Mouse (Mus musculus): ENCODE results near the gene Emc7. TPM values are rescaled to one million over a fixed set of nuclear protein-coding genes. Genes with fewer than 3 reads are reported as not detected.
A peak's percentile ranks its signal among the peaks of the same experiment; 100 is the strongest.
"Not testable (repeated sequence)": the region's sequence is repeated elsewhere in the genome, so short reads cannot be mapped to it uniquely, and the experiment has no call there.

Emc7 gene
- 19.8 TPM for polyA plus RNA-seq (2012; fragmentation: generic; extraction: Trizol)

DNA sequence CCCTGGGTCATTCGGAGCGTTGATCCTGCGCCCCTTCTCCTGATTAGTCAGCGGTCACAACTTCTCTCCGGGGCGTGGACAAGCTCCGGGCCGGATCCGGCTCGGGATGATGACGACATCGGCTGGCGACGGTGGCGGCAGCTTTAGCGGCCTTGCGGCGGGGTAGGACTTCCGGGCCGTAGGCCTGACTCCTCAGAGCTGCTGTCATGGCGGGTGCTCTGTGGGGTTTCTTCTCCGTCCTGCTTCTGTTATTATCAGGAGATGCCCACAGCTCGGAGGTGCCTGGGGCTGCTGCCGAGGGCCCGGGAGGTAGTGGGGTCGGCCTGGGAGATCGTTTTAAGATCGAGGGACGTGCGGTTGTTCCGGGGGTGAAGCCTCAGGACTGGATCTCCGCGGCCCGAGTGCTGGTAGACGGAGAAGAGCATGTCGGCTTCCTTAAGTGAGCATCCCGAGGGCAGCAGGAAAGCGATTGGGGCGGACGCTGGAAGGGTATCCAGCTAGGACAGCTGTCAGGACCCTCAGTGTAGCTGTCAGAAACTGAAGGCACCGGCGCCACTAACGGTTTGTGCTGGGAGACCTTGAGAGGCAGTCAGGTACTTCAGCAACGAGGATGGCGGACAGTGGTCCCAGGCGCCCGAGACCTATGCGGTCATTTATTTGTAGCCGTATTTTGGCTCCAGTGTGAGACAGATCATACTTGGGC lies at the start of gene Emc7:
Gene Emc7, plus strand, starts transcription at position 136 of the 703 bp plus-strand sequence.
- Histone ChIP-seq H3K36me3 (ENCODE audit: control insufficient read depth, insufficient read depth) (peaks cover 2% of the 10 kb centered on the region), H3K27me3 (ENCODE audit: control insufficient read depth, insufficient read depth, insufficient read length) (no peaks in the 10 kb centered on the region), H3K4me3 (peak within 1 kb of the TSS; percentile 88), H3K4me2 (ENCODE audit: low read depth) (peak within 1 kb of the TSS; percentile 87), H3K79me2 (ENCODE audit: control insufficient read depth, insufficient read depth) (peaks cover 50% of the 10 kb centered on the region), H3ac (ENCODE audit: control insufficient read depth, insufficient read length) (peak within 1 kb of the TSS; percentile 79)
- no peak for TF ChIP-seq CEBPB (IDR thresholded peaks at IDR 0.05; ENCODE audit: insufficient read depth, poor library complexity, severe bottlenecking)
- no peak for TF ChIP-seq REST (IDR thresholded peaks at IDR 0.05; ENCODE audit: insufficient read depth, insufficient read length)
- peak; percentile 51 for TF ChIP-seq E2F4 (IDR thresholded peaks at IDR 0.05; ENCODE audit: insufficient read depth)
- peak; percentile 81 for TF ChIP-seq POLR2AphosphoS2 (IDR thresholded peaks at IDR 0.05; ENCODE audit: insufficient read length, low read depth)
- no peak for TF ChIP-seq TCF3 (IDR thresholded peaks at IDR 0.05; ENCODE audit: insufficient read length, low read depth)
- TF ChIP-seq MAX (IDR thresholded peaks at IDR 0.05; ENCODE audit: low read depth): no peak
- peak in 1 of 3 experiments; percentile 2 for TF ChIP-seq MYOD1 (IDR thresholded peaks at IDR 0.05; ENCODE audit: control insufficient read depth in 1 of 3, insufficient read length in 2 of 3, low read depth in 2 of 3)
- TF ChIP-seq SRF (IDR thresholded peaks at IDR 0.05; ENCODE audit: control insufficient read depth, insufficient read length, low read depth): peak; percentile 75
- peak; percentile 62 for TF ChIP-seq POLR2A (IDR thresholded peaks at IDR 0.05; ENCODE audit: insufficient read length, low read depth)
- TF ChIP-seq MYOG (IDR thresholded peaks at IDR 0.05; ENCODE audit: control insufficient read depth in 1 of 3, insufficient read depth in 1 of 3, insufficient read length in 2 of 3, low read depth in 2 of 3): peak in 1 of 3 experiments; percentile 14
- no peak for TF ChIP-seq USF1 (IDR thresholded peaks at IDR 0.05; ENCODE audit: low read depth)
- no peak for TF ChIP-seq TCF12 (IDR thresholded peaks at IDR 0.05; ENCODE audit: insufficient read depth, poor library complexity, severe bottlenecking)

DNA sequence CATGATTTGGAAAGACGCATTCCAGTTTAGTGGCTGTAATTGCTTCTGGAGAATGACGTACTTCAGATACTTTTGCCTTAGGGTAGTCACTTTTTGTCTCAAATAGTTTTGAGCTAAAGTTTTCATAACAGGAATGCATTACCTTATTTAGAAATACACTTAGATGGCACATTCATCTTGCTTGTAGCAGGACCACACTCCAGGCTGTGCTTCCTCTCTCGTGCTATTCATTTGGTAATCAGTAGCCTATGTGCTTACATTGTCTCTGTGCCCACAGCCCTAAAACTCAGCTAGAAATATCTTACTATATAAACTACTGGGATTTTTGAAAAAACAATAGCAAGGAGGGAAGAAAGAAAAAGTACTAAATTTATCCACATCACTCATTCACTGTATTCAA lies 47.8 kb upstream of the Emc7 start:
- no peak for TF ChIP-seq USF1 (IDR thresholded peaks at IDR 0.05; ENCODE audit: low read depth)
- TF ChIP-seq MYOG (IDR thresholded peaks at IDR 0.05; ENCODE audit: control insufficient read depth in 1 of 3, insufficient read depth in 1 of 3, insufficient read length in 2 of 3, low read depth in 2 of 3): no peak
- no peak for TF ChIP-seq TCF12 (IDR thresholded peaks at IDR 0.05; ENCODE audit: insufficient read depth, poor library complexity, severe bottlenecking)
- no peak for TF ChIP-seq CEBPB (IDR thresholded peaks at IDR 0.05; ENCODE audit: insufficient read depth, poor library complexity, severe bottlenecking)
- TF ChIP-seq MYOD1 (IDR thresholded peaks at IDR 0.05; ENCODE audit: control insufficient read depth in 1 of 3, insufficient read length in 2 of 3, low read depth in 2 of 3): no peak
- TF ChIP-seq POLR2A (IDR thresholded peaks at IDR 0.05; ENCODE audit: insufficient read length, low read depth): no peak
- TF ChIP-seq TCF3 (IDR thresholded peaks at IDR 0.05; ENCODE audit: insufficient read length, low read depth): no peak
- no peak for TF ChIP-seq REST (IDR thresholded peaks at IDR 0.05; ENCODE audit: insufficient read depth, insufficient read length)
- no peak for TF ChIP-seq E2F4 (IDR thresholded peaks at IDR 0.05; ENCODE audit: insufficient read depth)
- TF ChIP-seq POLR2AphosphoS2 (IDR thresholded peaks at IDR 0.05; ENCODE audit: insufficient read length, low read depth): no peak
- no peak for TF ChIP-seq SRF (IDR thresholded peaks at IDR 0.05; ENCODE audit: control insufficient read depth, insufficient read length, low read depth)
- TF ChIP-seq MAX (IDR thresholded peaks at IDR 0.05; ENCODE audit: low read depth): no peak
- no peak overlapping the region for H3K4me3 ChIP-seq
- H3ac ChIP-seq (ENCODE audit: control insufficient read depth, insufficient read length): no peak overlapping the region
- H3K27me3 ChIP-seq (ENCODE audit: control insufficient read depth, insufficient read depth, insufficient read length): no peaks in the 10 kb centered on the region
- H3K79me2 ChIP-seq (ENCODE audit: control insufficient read depth, insufficient read depth): peaks cover 32% of the 10 kb centered on the region
- H3K36me3 ChIP-seq (ENCODE audit: control insufficient read depth, insufficient read depth): peaks cover 55% of the 10 kb centered on the region
- H3K4me2 ChIP-seq (ENCODE audit: low read depth): no peak overlapping the region

DNA sequence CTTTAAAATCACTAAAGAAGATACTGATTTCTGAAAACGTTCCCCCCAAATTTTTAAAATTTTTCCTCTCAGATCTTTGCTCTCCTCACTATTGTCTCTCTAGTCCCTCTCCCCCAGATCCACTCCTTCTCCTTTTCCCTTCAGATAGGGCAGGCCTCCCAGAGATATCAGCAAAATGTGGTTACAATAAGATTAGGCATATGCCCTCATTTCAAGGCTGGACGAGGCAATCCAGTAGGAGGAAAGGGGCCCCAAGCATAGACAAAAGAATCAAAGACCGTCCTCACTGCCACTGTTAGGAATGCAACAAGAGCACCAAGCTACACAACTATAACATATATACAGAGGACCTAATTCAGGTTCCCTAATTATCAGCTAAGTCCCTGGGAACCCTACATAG lies 29.5 kb upstream of the Emc7 start:
- no peak for TF ChIP-seq CEBPB (IDR thresholded peaks at IDR 0.05; ENCODE audit: insufficient read depth, poor library complexity, severe bottlenecking)
- TF ChIP-seq POLR2AphosphoS2 (IDR thresholded peaks at IDR 0.05; ENCODE audit: insufficient read length, low read depth): no peak
- TF ChIP-seq USF1 (IDR thresholded peaks at IDR 0.05; ENCODE audit: low read depth): no peak
- no peak for TF ChIP-seq REST (IDR thresholded peaks at IDR 0.05; ENCODE audit: insufficient read depth, insufficient read length)
- TF ChIP-seq MAX (IDR thresholded peaks at IDR 0.05; ENCODE audit: low read depth): no peak
- TF ChIP-seq POLR2A (IDR thresholded peaks at IDR 0.05; ENCODE audit: insufficient read length, low read depth): no peak
- TF ChIP-seq MYOD1 (IDR thresholded peaks at IDR 0.05; ENCODE audit: control insufficient read depth in 1 of 3, insufficient read length in 2 of 3, low read depth in 2 of 3): no peak
- no peak for TF ChIP-seq TCF12 (IDR thresholded peaks at IDR 0.05; ENCODE audit: insufficient read depth, poor library complexity, severe bottlenecking)
- no peak for TF ChIP-seq SRF (IDR thresholded peaks at IDR 0.05; ENCODE audit: control insufficient read depth, insufficient read length, low read depth)
- no peak for TF ChIP-seq MYOG (IDR thresholded peaks at IDR 0.05; ENCODE audit: control insufficient read depth in 1 of 3, insufficient read depth in 1 of 3, insufficient read length in 2 of 3, low read depth in 2 of 3)
- no peak for TF ChIP-seq E2F4 (IDR thresholded peaks at IDR 0.05; ENCODE audit: insufficient read depth)
- TF ChIP-seq TCF3 (IDR thresholded peaks at IDR 0.05; ENCODE audit: insufficient read length, low read depth): no peak
- no peaks in the 10 kb centered on the region for H3K79me2 ChIP-seq (ENCODE audit: control insufficient read depth, insufficient read depth)
- no peak overlapping the region for H3ac ChIP-seq (ENCODE audit: control insufficient read depth, insufficient read length)

DNA sequence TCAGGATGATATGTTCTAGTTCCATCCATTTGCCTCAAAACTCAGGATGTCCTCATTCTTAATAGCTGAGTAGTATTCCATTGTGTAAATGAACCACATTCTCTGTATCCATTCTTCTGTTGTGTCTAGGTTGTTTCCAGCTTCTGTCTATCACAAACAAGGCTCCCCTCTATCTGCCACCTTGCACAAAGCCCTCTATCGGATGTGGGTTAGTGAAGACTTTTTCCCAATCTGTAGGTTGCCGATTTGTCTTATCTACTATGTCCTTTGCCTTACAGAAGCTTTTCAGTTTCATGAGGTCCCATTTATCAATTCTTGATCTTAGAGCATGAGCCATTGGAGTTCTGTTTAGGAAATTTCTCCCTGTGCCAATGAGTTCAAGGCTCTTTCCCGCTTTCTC lies 26.3 kb upstream of the Emc7 start:
- H3K4me2 ChIP-seq (ENCODE audit: low read depth); H3K4me3 ChIP-seq; H3K36me3 ChIP-seq (ENCODE audit: control insufficient read depth, insufficient read depth); H3K27me3 ChIP-seq (ENCODE audit: control insufficient read depth, insufficient read depth, insufficient read length); H3K79me2 ChIP-seq (ENCODE audit: control insufficient read depth, insufficient read depth); H3ac ChIP-seq (ENCODE audit: control insufficient read depth, insufficient read length): not testable (repeated sequence)

More for the DNA sequence above, 29.5 kb upstream of the Emc7 start:
- H3K4me2 ChIP-seq (ENCODE audit: low read depth): no peak overlapping the region
- H3K27me3 ChIP-seq (ENCODE audit: control insufficient read depth, insufficient read depth, insufficient read length): no peaks in the 10 kb centered on the region
- H3K36me3 ChIP-seq (ENCODE audit: control insufficient read depth, insufficient read depth): peaks cover 15% of the 10 kb centered on the region
- H3K4me3 ChIP-seq: no peak overlapping the region
